Mouse (Mus musculus) lung, postnatal 0 days (tissue): Measurements from ENCODE around the gene Dock2. TPM values are rescaled to one million over a fixed set of nuclear protein-coding genes. Genes with fewer than 3 reads are reported as not detected.

ENCODE experiments used
- ATAC-seq: fragments of 200-750 bp; cut with Nextera tagmentation; 2 replicates; pipeline ENCODE4 v1.8.0; 2017; ENCODE audit warnings: moderate library complexity
- DNase-seq: peaks from one replicate; pipeline ENCODE4 v3.0.0-alpha.2; 2016; ENCODE audit warnings: low spot score
- H3K27ac ChIP-seq: fragments of 300-500 bp; sonication (generic); 2 replicates; pipeline ENCODE4 v1.5.1; 2014; ENCODE audit warnings: antibody characterized with exemption, mild to moderate bottlenecking, low read length, mixed read lengths
- H3K27me3 ChIP-seq: fragments of 300-500 bp; sonication (generic); replicated peaks from 2 replicates; pipeline ENCODE4 v1.6.1; 2014; ENCODE audit warnings: low read length, mixed read lengths; ENCODE audit not compliant: insufficient read depth
- H3K36me3 ChIP-seq: fragments of 300-500 bp; sonication (generic); 2 replicates; pipeline ENCODE4 v1.6.1; 2014; ENCODE audit warnings: low read length, mixed read lengths; ENCODE audit not compliant: insufficient read depth
- H3K4me1 ChIP-seq: fragments of 300-500 bp; sonication (generic); 2 replicates; pipeline ENCODE4 v1.6.1; 2014; ENCODE audit warnings: antibody characterized with exemption, low read depth, low read length, mixed read lengths; ENCODE audit not compliant: insufficient read depth
- H3K4me2 ChIP-seq: fragments of 300-500 bp; sonication (generic); replicated peaks from 2 replicates; pipeline ENCODE4 v1.6.1; 2014; ENCODE audit warnings: low read depth, mild to moderate bottlenecking, low read length, moderate library complexity, mixed read lengths
- H3K4me3 ChIP-seq: fragments of 300-500 bp; sonication (generic); 2 replicates; pipeline ENCODE4 v1.5.1; 2014; ENCODE audit warnings: low read depth, low read length
- H3K9ac ChIP-seq: fragments of 300-500 bp; sonication (generic); replicated peaks from 2 replicates; pipeline ENCODE4 v1.6.1; 2014; ENCODE audit warnings: low read depth, mild to moderate bottlenecking
- H3K9me3 ChIP-seq: fragments of 300-500 bp; sonication (generic); 2 replicates; pipeline ENCODE4 v1.6.1; 2016; ENCODE audit warnings: low read length, mixed read lengths
- CTCF ChIP-seq: IDR thresholded peaks from 2 replicates; pipeline ENCODE4 v1.5.1; 2016; ENCODE audit warnings: antibody characterized with exemption, mild to moderate bottlenecking
- EP300 ChIP-seq: IDR thresholded peaks from 2 replicates; pipeline ENCODE4 v1.6.1; 2016; ENCODE audit warnings: antibody characterized with exemption, mild to moderate bottlenecking, control low read depth
- WGBS: fragments of 180-500 bp; shearing (Covaris S2); extraction: QIAGEN DNeasy Blood & Tissue Kit; methylation state at CpG from one replicate; pipeline ENCODE4 v1.1.7; 2014; 5-methylcytosine and 5-hydroxymethylcytosine counted together
- polyA plus RNA-seq: library from polyadenylated mRNA; unstranded; fragments of >200 nt; fragmentation: Nextera tagmentation; extraction: Ambion mirVana; gene quantifications from 2 replicates; pipeline ENCODE4 v1.2.1, GENCODE M21; 2015

Gene Dock2
- polyA plus RNA-seq, 1 experiment from 2014 or later, result 1.8 TPM

- no peak for ATAC-seq
- no peak for DNase-seq
- H3K27me3 ChIP-seq, result no peaks in the 10 kb centered on the region
- H3K4me2 ChIP-seq, result no peak overlapping the region
- no peaks in the 10 kb centered on the region for H3K9me3 ChIP-seq
- no peak for TF ChIP-seq EP300
- TF ChIP-seq CTCF, result peak; percentile 44
- 43% methylated on average over 2 of the region's 2 CpGs for WGBS
- no peak overlapping the region for H3K4me3 ChIP-seq
- no peaks in the 10 kb centered on the region for H3K4me1 ChIP-seq
- no peak overlapping the region for H3K9ac ChIP-seq
- H3K27ac ChIP-seq, result no peak overlapping the region
- H3K36me3 ChIP-seq, result no peaks in the 10 kb centered on the region
Measured at GRCm38 (mm10) chr11:34275941-34276340, 507.8 kb downstream of the Dock2 start.

- H3K27ac ChIP-seq, result no peak overlapping the region
- H3K4me2 ChIP-seq, result no peak overlapping the region
- no peaks in the 10 kb centered on the region for H3K27me3 ChIP-seq
- no peak overlapping the region for H3K4me3 ChIP-seq
- DNase-seq (no peak), ATAC-seq (no peak)
- H3K9ac ChIP-seq, result no peak overlapping the region
- 71% methylated on average over 10 of the region's 10 CpGs for WGBS
- TF ChIP-seq EP300 (no peak), CTCF (no peak)
- no peaks in the 10 kb centered on the region for H3K9me3 ChIP-seq
- no peaks in the 10 kb centered on the region for H3K4me1 ChIP-seq
- no peaks in the 10 kb centered on the region for H3K36me3 ChIP-seq
Measured at GRCm38 (mm10) chr11:34272016-34272415, 511.7 kb downstream of the Dock2 start.

GRCm38 (mm10) chr11:34264099-34264498, 519.6 kb downstream of the Dock2 start:
- no peak overlapping the region for H3K4me2 ChIP-seq
- DNase-seq (no peak), ATAC-seq (no peak)
- H3K4me1 ChIP-seq, result no peaks in the 10 kb centered on the region
- TF ChIP-seq EP300, result no peak
- TF ChIP-seq CTCF, result no peak
- no peaks in the 10 kb centered on the region for H3K36me3 ChIP-seq
- H3K9ac ChIP-seq, result no peak overlapping the region
- no peak overlapping the region for H3K4me3 ChIP-seq
- no peak overlapping the region for H3K27ac ChIP-seq
- WGBS, result 86% methylated on average over 1 of the region's 1 CpGs
- H3K27me3 ChIP-seq, result no peaks in the 10 kb centered on the region
- no peaks in the 10 kb centered on the region for H3K9me3 ChIP-seq

GRCm38 (mm10) chr11:34258849-34259469, 524.7 kb downstream of the Dock2 start:
- no peak for TF ChIP-seq CTCF
- no peak for TF ChIP-seq EP300
- Histone ChIP-seq H3K9ac (no peak overlapping the region), H3K4me3 (no peak overlapping the region), H3K27me3 (no peaks in the 10 kb centered on the region), H3K9me3 (no peaks in the 10 kb centered on the region), H3K4me1 (no peaks in the 10 kb centered on the region), H3K36me3 (no peaks in the 10 kb centered on the region), H3K27ac (no peak overlapping the region), H3K4me2 (no peak overlapping the region)
- DNase-seq (no peak), ATAC-seq (no peak)
- WGBS, result 71% methylated on average over 12 of the region's 12 CpGs

- WGBS, result 86% methylated on average over 11 of the region's 11 CpGs
- H3K4me1 ChIP-seq, result no peaks in the 10 kb centered on the region
- H3K4me3 ChIP-seq, result no peak overlapping the region
- no peaks in the 10 kb centered on the region for H3K9me3 ChIP-seq
- no peak overlapping the region for H3K4me2 ChIP-seq
- ATAC-seq, result no peak
- no peak overlapping the region for H3K27ac ChIP-seq
- no peak for DNase-seq
- no peaks in the 10 kb centered on the region for H3K36me3 ChIP-seq
- no peaks in the 10 kb centered on the region for H3K27me3 ChIP-seq
- TF ChIP-seq CTCF, result no peak
- no peak for TF ChIP-seq EP300
- no peak overlapping the region for H3K9ac ChIP-seq
Measured at GRCm38 (mm10) chr11:34257548-34258189, 526.0 kb downstream of the Dock2 start.

GRCm38 (mm10) chr11:34242979-34243378, 540.7 kb downstream of the Dock2 start:
- TF ChIP-seq EP300 (no peak), CTCF (no peak)
- H3K4me1 ChIP-seq, result no peaks in the 10 kb centered on the region
- no peaks in the 10 kb centered on the region for H3K9me3 ChIP-seq
- no peaks in the 10 kb centered on the region for H3K36me3 ChIP-seq
- DNase-seq (peak; percentile 11), ATAC-seq (no peak)
- H3K27me3 ChIP-seq, result no peaks in the 10 kb centered on the region
- WGBS, result 30% methylated on average over 6 of the region's 6 CpGs
- no peak overlapping the region for H3K4me2 ChIP-seq
- no peak overlapping the region for H3K4me3 ChIP-seq
- no peak overlapping the region for H3K27ac ChIP-seq
- no peak overlapping the region for H3K9ac ChIP-seq
